Mouse (Mus musculus): ENCODE data around the gene Elp5.
A peak's percentile ranks its signal among the peaks of the same experiment; 100 is the strongest.

GRCm38 (mm10) chr11:69950807-69951459 lies 31.4 kb downstream of the Elp5 start:
- TF ChIP-seq SMC3 (IDR thresholded peaks at IDR 0.05; ENCODE audit: low read depth, low read length) (peak; percentile 44), MAX (IDR thresholded peaks at IDR 0.05; ENCODE audit: low read length) (no peak), EP300 (IDR thresholded peaks at IDR 0.05; ENCODE audit: low read length) (no peak), JUND (conservative IDR thresholded peaks at IDR 0.05; ENCODE audit: low read depth, low read length) (no peak), CHD1 (IDR thresholded peaks at IDR 0.05; ENCODE audit: low read depth, low read length) (no peak)
